Mouse (Mus musculus): ENCODE data around the gene Zfp652. TPM values are rescaled to one million over a fixed set of nuclear protein-coding genes. Genes with fewer than 3 reads are reported as not detected.

Zfp652 gene
- polyA plus RNA-seq, 1 experiment from 2014 or later = 11.9 TPM

- Histone ChIP-seq H3K27ac (ENCODE audit: low read depth, low read length) (no peak overlapping the region), H3K36me3 (ENCODE audit: control insufficient read depth, insufficient read depth, low read length) (no peaks in the 10 kb centered on the region), H3K27me3 (ENCODE audit: control insufficient read depth, insufficient read depth, low read length) (no peaks in the 10 kb centered on the region), H3K4me1 (replicated peaks; ENCODE audit: control insufficient read depth, insufficient read depth, low read length) (peaks cover 4% of the 10 kb centered on the region; the same call in 1 of the 2 replicates), H3K9ac (ENCODE audit: low read length) (no peak overlapping the region), H3K4me2 (ENCODE audit: low read depth, low read length, severe bottlenecking) (no peak overlapping the region), H3K9me3 (ENCODE audit: control insufficient read depth, low read length) (no peaks in the 10 kb centered on the region), H3K4me3 (ENCODE audit: low read depth, low read length) (no peak overlapping the region)
- no peak for DNase-seq (ENCODE audit: low spot score)
- 80% methylated on average over 4 of the region's 4 CpGs for WGBS
- ATAC-seq (replicated peaks; ENCODE audit: low FRiP score) = no peak
These were observed 144.8 kb downstream of the Zfp652 start for GRCm38 (mm10) chr11:95857306-95857705.

GRCm38 (mm10) chr11:95857716-95858527 is 145.4 kb downstream of the Zfp652 start:
- peak overlapping the region; percentile 73 for H3K4me2 ChIP-seq (ENCODE audit: low read depth, low read length, severe bottlenecking)
- H3K27me3 ChIP-seq (ENCODE audit: control insufficient read depth, insufficient read depth, low read length) = no peaks in the 10 kb centered on the region
- peak overlapping the region; percentile 64 for H3K9ac ChIP-seq (ENCODE audit: low read length)
- 21% methylated on average over 21 of the region's 21 CpGs for WGBS
- peak overlapping the region; percentile 68 for H3K4me3 ChIP-seq (ENCODE audit: low read depth, low read length)
- no peak for ATAC-seq (replicated peaks; ENCODE audit: low FRiP score)
- H3K9me3 ChIP-seq (ENCODE audit: control insufficient read depth, low read length) = no peaks in the 10 kb centered on the region
- peaks cover 4% of the 10 kb centered on the region; the same call in 1 of the 2 replicates for H3K4me1 ChIP-seq (replicated peaks; ENCODE audit: control insufficient read depth, insufficient read depth, low read length)
- H3K36me3 ChIP-seq (ENCODE audit: control insufficient read depth, insufficient read depth, low read length) = no peaks in the 10 kb centered on the region
- H3K27ac ChIP-seq (ENCODE audit: low read depth, low read length) = no peak overlapping the region
- no peak for DNase-seq (ENCODE audit: low spot score)

- peak overlapping the region; percentile 64 for H3K9ac ChIP-seq (ENCODE audit: low read length)
- under 1% methylated on average over 58 of the region's 58 CpGs for WGBS
These were observed 146.3 kb downstream of the Zfp652 start for GRCm38 (mm10) chr11:95858528-95859467.

GRCm38 (mm10) chr11:95859468-95859855 is 147.0 kb downstream of the Zfp652 start:
- Histone ChIP-seq H3K9me3 (ENCODE audit: control insufficient read depth, low read length) (no peaks in the 10 kb centered on the region), H3K27ac (ENCODE audit: low read depth, low read length) (peak overlapping the region; percentile 82; the same call in 1 of the 2 replicates), H3K27me3 (ENCODE audit: control insufficient read depth, insufficient read depth, low read length) (no peaks in the 10 kb centered on the region), H3K4me1 (replicated peaks; ENCODE audit: control insufficient read depth, insufficient read depth, low read length) (peaks cover 4% of the 10 kb centered on the region; the same call in 1 of the 2 replicates), H3K4me3 (ENCODE audit: low read depth, low read length) (peak overlapping the region; percentile 68), H3K9ac (ENCODE audit: low read length) (peak overlapping the region; percentile 63), H3K4me2 (ENCODE audit: low read depth, low read length, severe bottlenecking) (peak overlapping the region; percentile 73), H3K36me3 (ENCODE audit: control insufficient read depth, insufficient read depth, low read length) (no peaks in the 10 kb centered on the region)
- ATAC-seq (replicated peaks; ENCODE audit: low FRiP score) = peak; percentile 69
- under 1% methylated on average over 35 of the region's 35 CpGs for WGBS
- peak; percentile 87 for DNase-seq (ENCODE audit: low spot score)

More at GRCm38 (mm10) chr11:95858528-95859467, 146.3 kb downstream of the Zfp652 start:
- peak; percentile 98 for DNase-seq (ENCODE audit: low spot score)
- Histone ChIP-seq H3K4me2 (ENCODE audit: low read depth, low read length, severe bottlenecking) (peak overlapping the region; percentile 73), H3K36me3 (ENCODE audit: control insufficient read depth, insufficient read depth, low read length) (no peaks in the 10 kb centered on the region), H3K27me3 (ENCODE audit: control insufficient read depth, insufficient read depth, low read length) (no peaks in the 10 kb centered on the region), H3K9me3 (ENCODE audit: control insufficient read depth, low read length) (no peaks in the 10 kb centered on the region), H3K4me3 (ENCODE audit: low read depth, low read length) (peak overlapping the region; percentile 68), H3K27ac (ENCODE audit: low read depth, low read length) (peak overlapping the region; percentile 82), H3K4me1 (replicated peaks; ENCODE audit: control insufficient read depth, insufficient read depth, low read length) (peaks cover 4% of the 10 kb centered on the region; the same call in 1 of the 2 replicates)
- ATAC-seq (replicated peaks; ENCODE audit: low FRiP score) = peak; percentile 97

- no peak for ATAC-seq (replicated peaks; ENCODE audit: low FRiP score)
- H3K4me3 ChIP-seq (ENCODE audit: low read depth, low read length) = peak overlapping the region; percentile 68
- H3K27me3 ChIP-seq (ENCODE audit: control insufficient read depth, insufficient read depth, low read length) = no peaks in the 10 kb centered on the region
- DNase-seq (ENCODE audit: low spot score) = no peak
- WGBS = 44% methylated on average over 3 of the region's 3 CpGs
- no peak overlapping the region for H3K27ac ChIP-seq (ENCODE audit: low read depth, low read length)
- peak overlapping the region; percentile 73 for H3K4me2 ChIP-seq (ENCODE audit: low read depth, low read length, severe bottlenecking)
- H3K9me3 ChIP-seq (ENCODE audit: control insufficient read depth, low read length) = no peaks in the 10 kb centered on the region
- H3K4me1 ChIP-seq (replicated peaks; ENCODE audit: control insufficient read depth, insufficient read depth, low read length) = peaks cover 4% of the 10 kb centered on the region; the same call in 1 of the 2 replicates
- H3K36me3 ChIP-seq (ENCODE audit: control insufficient read depth, insufficient read depth, low read length) = no peaks in the 10 kb centered on the region
- peak overlapping the region; percentile 63 for H3K9ac ChIP-seq (ENCODE audit: low read length)
These were observed 147.6 kb downstream of the Zfp652 start for GRCm38 (mm10) chr11:95860071-95860490.

- Histone ChIP-seq H3K36me3 (ENCODE audit: control insufficient read depth, insufficient read depth, low read length) (no peaks in the 10 kb centered on the region), H3K27me3 (ENCODE audit: control insufficient read depth, insufficient read depth, low read length) (no peaks in the 10 kb centered on the region), H3K4me3 (ENCODE audit: low read depth, low read length) (no peak overlapping the region), H3K27ac (ENCODE audit: low read depth, low read length) (no peak overlapping the region), H3K9me3 (ENCODE audit: control insufficient read depth, low read length) (no peaks in the 10 kb centered on the region), H3K4me2 (ENCODE audit: low read depth, low read length, severe bottlenecking) (no peak overlapping the region), H3K9ac (ENCODE audit: low read length) (no peak overlapping the region), H3K4me1 (replicated peaks; ENCODE audit: control insufficient read depth, insufficient read depth, low read length) (peaks cover 4% of the 10 kb centered on the region; the same call in 1 of the 2 replicates)
- 96% methylated on average over 8 of the region's 8 CpGs for WGBS
- no peak for ATAC-seq (replicated peaks; ENCODE audit: low FRiP score)
- no peak for DNase-seq (ENCODE audit: low spot score)
These were observed 148.9 kb downstream of the Zfp652 start for GRCm38 (mm10) chr11:95861397-95861796.

GRCm38 (mm10) chr11:95869442-95869841 is 157.0 kb downstream of the Zfp652 start:
- Histone ChIP-seq H3K9me3 (ENCODE audit: control insufficient read depth, low read length) (no peaks in the 10 kb centered on the region), H3K4me1 (replicated peaks; ENCODE audit: control insufficient read depth, insufficient read depth, low read length) (no peaks in the 10 kb centered on the region), H3K9ac (ENCODE audit: low read length) (no peak overlapping the region), H3K27me3 (ENCODE audit: control insufficient read depth, insufficient read depth, low read length) (no peaks in the 10 kb centered on the region), H3K27ac (ENCODE audit: low read depth, low read length) (no peak overlapping the region), H3K36me3 (ENCODE audit: control insufficient read depth, insufficient read depth, low read length) (no peaks in the 10 kb centered on the region), H3K4me3 (ENCODE audit: low read depth, low read length) (no peak overlapping the region), H3K4me2 (ENCODE audit: low read depth, low read length, severe bottlenecking) (no peak overlapping the region)
- DNase-seq (ENCODE audit: low spot score) (no peak), ATAC-seq (replicated peaks; ENCODE audit: low FRiP score) (no peak)
- 80% methylated on average over 4 of the region's 4 CpGs for WGBS

- Histone ChIP-seq H3K27ac (ENCODE audit: low read depth, low read length) (no peak overlapping the region), H3K36me3 (ENCODE audit: control insufficient read depth, insufficient read depth, low read length) (no peaks in the 10 kb centered on the region), H3K9me3 (ENCODE audit: control insufficient read depth, low read length) (no peaks in the 10 kb centered on the region), H3K4me2 (ENCODE audit: low read depth, low read length, severe bottlenecking) (no peak overlapping the region), H3K9ac (ENCODE audit: low read length) (no peak overlapping the region), H3K27me3 (ENCODE audit: control insufficient read depth, insufficient read depth, low read length) (no peaks in the 10 kb centered on the region), H3K4me3 (ENCODE audit: low read depth, low read length) (no peak overlapping the region), H3K4me1 (replicated peaks; ENCODE audit: control insufficient read depth, insufficient read depth, low read length) (no peaks in the 10 kb centered on the region)
- DNase-seq (ENCODE audit: low spot score) (no peak), ATAC-seq (replicated peaks; ENCODE audit: low FRiP score) (no peak)
- 75% methylated on average over 6 of the region's 6 CpGs for WGBS
These were observed 157.5 kb downstream of the Zfp652 start for GRCm38 (mm10) chr11:95869918-95870470.

All from forebrain, embryonic 11.5 days (tissue).